Mouse (Mus musculus) kidney, postnatal 10 days (tissue): Measurements from ENCODE around the gene Rogdi.

Experiments used
- DNase-seq: peaks from one replicate; pipeline ENCODE4 v3.0.0; 2021; ENCODE audit warnings: mixed read lengths

Gene Rogdi

GRCm38 (mm10) chr16:4984717-4985116, 28.6 kb downstream of the Rogdi start:
- no peak for DNase-seq

GRCm38 (mm10) chr16:4979755-4980380, 33.5 kb downstream of the Rogdi start:
- DNase-seq, result peak; percentile 58

GRCm38 (mm10) chr16:4978275-4979051, 34.9 kb downstream of the Rogdi start:
- peak; percentile 47 for DNase-seq

- DNase-seq, result peak; percentile 3
These were observed 37.2 kb downstream of the Rogdi start for GRCm38 (mm10) chr16:4976180-4976579.

GRCm38 (mm10) chr16:4974521-4974920, 38.8 kb downstream of the Rogdi start:
- peak; percentile 1 for DNase-seq

- peak; percentile 56 for DNase-seq
These were observed 41.7 kb downstream of the Rogdi start for GRCm38 (mm10) chr16:4971626-4972025.

GRCm38 (mm10) chr16:4969055-4969843, 44.1 kb downstream of the Rogdi start:
- peak; percentile 6 for DNase-seq

- no peak for DNase-seq
These were observed 44.9 kb downstream of the Rogdi start for GRCm38 (mm10) chr16:4968426-4968825.

GRCm38 (mm10) chr16:4965392-4966129, 47.8 kb downstream of the Rogdi start:
- no peak for DNase-seq

GRCm38 (mm10) chr16:4964731-4965391, 48.5 kb downstream of the Rogdi start:
- no peak for DNase-seq

GRCm38 (mm10) chr16:4963797-4964709, 49.3 kb downstream of the Rogdi start, which contains the start of gene Anks3:
TSS of gene Anks3 (minus strand) at chr16:4964205.
- DNase-seq, result peak; percentile 98

- no peak for DNase-seq
These were observed 50.0 kb downstream of the Rogdi start for GRCm38 (mm10) chr16:4963346-4963745.

GRCm38 (mm10) chr16:4960260-4960659, 53.1 kb downstream of the Rogdi start:
- DNase-seq, result no peak
